ENCODE assay signal across 25 mouse cellular contexts in genomic region chr1:161046972-161047371, GRCm38 (mm10). TPM values are rescaled to one million over a fixed set of nuclear protein-coding genes. Genes with fewer than 3 reads are reported as not detected.
DNase-seq lines count a peak whose midpoint lies in the region; ATAC-seq lines count a peak whose summit lies in the region.
"Had no signal": no experiment of that assay in that cellular context is flagged by ENCODE, and none has a peak within 500 bp of the region (broad histone marks: within the 10 kb centered on the region; RNA-seq: fewer than 3 reads in every experiment).

No protein-coding gene starts in this region.

- no peaks in the 10 kb centered on the region for H3K4me1 ChIP-seq in heart, embryonic 12.5 days (replicated peaks)
- H3K4me1 ChIP-seq in heart, embryonic 16.5 days (ENCODE audit: control insufficient read depth, insufficient read depth, low read length): no peaks in the 10 kb centered on the region
- no peaks in the 10 kb centered on the region for H3K4me1 ChIP-seq in midbrain, embryonic 11.5 days (ENCODE audit: control insufficient read depth, insufficient read depth, low read length)
- H3K4me1 ChIP-seq in midbrain, embryonic 14.5 days (ENCODE audit: control insufficient read depth, insufficient read depth, low read length): no peaks in the 10 kb centered on the region
- H3K4me1 ChIP-seq: embryonic facial prominence, embryonic 12.5 days; embryonic facial prominence, embryonic 15.5 days had no signal

- H3K36me3 ChIP-seq in heart, embryonic 12.5 days: peaks cover 49% of the 10 kb centered on the region
- peaks cover 14% of the 10 kb centered on the region for H3K36me3 ChIP-seq in heart, embryonic 16.5 days (ENCODE audit: control insufficient read depth, insufficient read depth)
- H3K36me3 ChIP-seq in midbrain, embryonic 11.5 days (ENCODE audit: control insufficient read depth, insufficient read depth, low read length): peaks cover 4% of the 10 kb centered on the region
- H3K36me3 ChIP-seq in midbrain, embryonic 14.5 days (ENCODE audit: control insufficient read depth, insufficient read depth, low read length): peaks cover 68% of the 10 kb centered on the region

- peak overlapping the region; percentile 47; the same call in 1 of the 2 replicates for H3K27ac ChIP-seq in heart, embryonic 12.5 days (ENCODE audit: poor library complexity, severe bottlenecking)
- H3K27ac ChIP-seq in heart, embryonic 16.5 days (ENCODE audit: low read length): peak overlapping the region; percentile 16; the same call in 1 of the 2 replicates
- H3K27ac ChIP-seq in midbrain, embryonic 11.5 days (ENCODE audit: low read depth, low read length): no peak overlapping the region
- no peak overlapping the region for H3K27ac ChIP-seq in midbrain, embryonic 14.5 days (replicated peaks; ENCODE audit: low read depth, low read length)
- H3K27ac ChIP-seq: embryonic facial prominence, embryonic 12.5 days; embryonic facial prominence, embryonic 15.5 days; gastrocnemius, adult 2 months; hindbrain, embryonic 14.5 days; hindbrain, postnatal 0 days had no signal

- no peak overlapping the region for H3K4me3 ChIP-seq in heart, embryonic 12.5 days
- no peak overlapping the region for H3K4me3 ChIP-seq in heart, embryonic 16.5 days (ENCODE audit: low read length)
- no peak overlapping the region for H3K4me3 ChIP-seq in midbrain, embryonic 11.5 days (ENCODE audit: low read depth, low read length)
- H3K4me3 ChIP-seq in midbrain, embryonic 14.5 days (replicated peaks; ENCODE audit: low read depth, low read length): no peak overlapping the region
- H3K4me3 ChIP-seq: embryonic facial prominence, embryonic 12.5 days; embryonic facial prominence, embryonic 15.5 days; gastrocnemius, adult 2 months had no signal

- H3K27me3 ChIP-seq in heart, embryonic 12.5 days (replicated peaks): no peaks in the 10 kb centered on the region
- H3K27me3 ChIP-seq in heart, embryonic 16.5 days (ENCODE audit: control insufficient read depth, insufficient read depth, low read length): no peaks in the 10 kb centered on the region
- H3K27me3 ChIP-seq in midbrain, embryonic 11.5 days (ENCODE audit: control insufficient read depth, insufficient read depth, low read length): no peaks in the 10 kb centered on the region
- no peaks in the 10 kb centered on the region for H3K27me3 ChIP-seq in midbrain, embryonic 14.5 days (ENCODE audit: control insufficient read depth, insufficient read depth, low read length)
- H3K27me3 ChIP-seq: embryonic facial prominence, embryonic 12.5 days; embryonic facial prominence, embryonic 15.5 days had no signal

- H3K9ac ChIP-seq in heart, embryonic 12.5 days: no peak overlapping the region
- H3K9ac ChIP-seq in heart, embryonic 16.5 days (ENCODE audit: low read length): no peak overlapping the region
- no peak overlapping the region for H3K9ac ChIP-seq in midbrain, embryonic 11.5 days (ENCODE audit: low read length)
- no peak overlapping the region for H3K9ac ChIP-seq in midbrain, embryonic 14.5 days (replicated peaks; ENCODE audit: low read length)
- H3K9ac ChIP-seq: embryonic facial prominence, embryonic 12.5 days; embryonic facial prominence, embryonic 15.5 days; forebrain, postnatal 0 days; hindbrain, embryonic 14.5 days had no signal

- no peak for DNase-seq in heart, adult 9 months (ENCODE audit: low spot score in 2 of 2)
- no peak for DNase-seq in heart, postnatal 10 days
- DNase-seq in midbrain, embryonic 11.5 days (ENCODE audit: low spot score, missing footprints): peak; percentile 47
- DNase-seq in midbrain, embryonic 14.5 days: no peak
- DNase-seq: adrenal gland, adult 2 months; adrenal gland, postnatal 14 days; cerebellum, adult 11 months; cerebellum, adult 2 months; cerebellum, adult 9-11 months; cerebellum, postnatal 25 days; forebrain, postnatal 0 days; gastrocnemius, adult 2 months; gastrocnemius, postnatal 14 days; heart, postnatal 36 days; kidney, adult 18-20 months had no signal

- no peak overlapping the region for H3K4me2 ChIP-seq in heart, embryonic 12.5 days
- no peak overlapping the region for H3K4me2 ChIP-seq in heart, embryonic 16.5 days (ENCODE audit: low read depth, low read length)
- no peak overlapping the region for H3K4me2 ChIP-seq in midbrain, embryonic 11.5 days
- no peak overlapping the region for H3K4me2 ChIP-seq in midbrain, embryonic 14.5 days (ENCODE audit: low read length)
- H3K4me2 ChIP-seq: embryonic facial prominence, embryonic 12.5 days; embryonic facial prominence, embryonic 15.5 days; hindbrain, embryonic 14.5 days had no signal

- WGBS in heart, embryonic 12.5 days: 69% methylated on average over 3 of the region's 3 CpGs
- WGBS in heart, embryonic 16.5 days: 74% methylated on average over 3 of the region's 3 CpGs
- WGBS in midbrain, embryonic 11.5 days: 83% methylated on average over 3 of the region's 3 CpGs
- WGBS in midbrain, embryonic 14.5 days: 91% methylated on average over 3 of the region's 3 CpGs

- intact Hi-C loops in heart, postnatal 10 days (cut with DNase I): no loop called here

- peak; percentile 53 for ATAC-seq in heart, embryonic 12.5 days (ENCODE audit: insufficient number of reproducible peaks, low FRiP score)
- 0 out of 2 replicates have a peak, but pooled peaks have one; percentile 37 for ATAC-seq in heart, embryonic 16.5 days (replicated peaks; ENCODE audit: extremely low read depth, insufficient read depth, low FRiP score)
- ATAC-seq in midbrain, embryonic 11.5 days (ENCODE audit: low FRiP score): no peak
- no peak for ATAC-seq in midbrain, embryonic 14.5 days (ENCODE audit: low FRiP score, low TSS enrichment)
- ATAC-seq: CD4-positive, CD25-positive, alpha-beta regulatory T cell, adult 4 months; forebrain, embryonic 14.5 days; forebrain, postnatal 0 days; hindbrain, postnatal 0 days; inflammation-experienced regulatory T-cells, adult 6 months; intestine, embryonic 16.5 days had no signal

- no peaks in the 10 kb centered on the region for H3K9me3 ChIP-seq in heart, embryonic 12.5 days (replicated peaks)
- H3K9me3 ChIP-seq in heart, embryonic 16.5 days (replicated peaks; ENCODE audit: control insufficient read depth, low read length): no peaks in the 10 kb centered on the region
- no peaks in the 10 kb centered on the region for H3K9me3 ChIP-seq in midbrain, embryonic 11.5 days (ENCODE audit: control insufficient read depth, low read length)
- H3K9me3 ChIP-seq in midbrain, embryonic 14.5 days (ENCODE audit: control insufficient read depth, low read length): no peaks in the 10 kb centered on the region
- H3K9me3 ChIP-seq: embryonic facial prominence, embryonic 12.5 days; embryonic facial prominence, embryonic 15.5 days had no signal

RNA-seq across cellular contexts. Expression of gene Zbtb37, which starts 12.3 kb away (rescaled TPM):
- 7.8 and 8.1 TPM in 2 replicates for polyA plus RNA-seq in heart, embryonic 12.5 days (2016; fragmentation: Nextera tagmentation; extraction: Ambion mirVana)
- 6.5 and 7.9 TPM in 2 replicates for polyA plus RNA-seq in heart, embryonic 16.5 days (2015; fragmentation: Nextera tagmentation; extraction: Ambion mirVana)
- total RNA-seq in heart, postnatal 10 days (2021): 10 to 100 TPM; 14.5 to 17.7 TPM
- polyA plus RNA-seq in midbrain, embryonic 11.5 days (2014; fragmentation: Nextera tagmentation; extraction: Ambion mirVana): 10.7 and 15.0 TPM in 2 replicates
- 18.4 and 23.7 TPM in 2 replicates for polyA plus RNA-seq in midbrain, embryonic 14.5 days (2014; fragmentation: Nextera tagmentation; extraction: Ambion mirVana)

RNA-seq across cellular contexts. Expression of gene Dars2, which starts 23.5 kb away (rescaled TPM):
- 35.2 and 38.4 TPM in 2 replicates for polyA plus RNA-seq in heart, embryonic 12.5 days (2016; fragmentation: Nextera tagmentation; extraction: Ambion mirVana)
- 29.3 and 30.9 TPM in 2 replicates for polyA plus RNA-seq in heart, embryonic 16.5 days (2015; fragmentation: Nextera tagmentation; extraction: Ambion mirVana)
- 10 to 100 TPM; 16.7 to 19.2 TPM for total RNA-seq in heart, postnatal 10 days (2021)
- polyA plus RNA-seq in midbrain, embryonic 11.5 days (2014; fragmentation: Nextera tagmentation; extraction: Ambion mirVana): 56.3 and 58.7 TPM in 2 replicates
- polyA plus RNA-seq in midbrain, embryonic 14.5 days (2014; fragmentation: Nextera tagmentation; extraction: Ambion mirVana): 21.1 and 29.5 TPM in 2 replicates

RNA-seq across cellular contexts. Expression of gene Cenpl, which starts 23.5 kb away (rescaled TPM):
- polyA plus RNA-seq in heart, embryonic 12.5 days (2016; fragmentation: Nextera tagmentation; extraction: Ambion mirVana): 17.0 and 17.8 TPM in 2 replicates
- 21.0 and 22.9 TPM in 2 replicates for polyA plus RNA-seq in heart, embryonic 16.5 days (2015; fragmentation: Nextera tagmentation; extraction: Ambion mirVana)
- 1 to 10 TPM; 3.7 to 4.2 TPM for total RNA-seq in heart, postnatal 10 days (2021)
- 41.6 and 45.8 TPM in 2 replicates for polyA plus RNA-seq in midbrain, embryonic 11.5 days (2014; fragmentation: Nextera tagmentation; extraction: Ambion mirVana)
- 9.6 and 12.5 TPM in 2 replicates for polyA plus RNA-seq in midbrain, embryonic 14.5 days (2014; fragmentation: Nextera tagmentation; extraction: Ambion mirVana)

Comparison
In these comparisons a context has a peak if more than half of its experiments do, and no peak if none do; other contexts are left out.
1. ATAC-seq: peak in heart, embryonic 12.5 days (single experiment) and heart, embryonic 16.5 days (single experiment); none in midbrain, embryonic 11.5 days (single experiment) and midbrain, embryonic 14.5 days (single experiment).
2. H3K27ac ChIP-seq: peak in heart, embryonic 12.5 days (single experiment) and heart, embryonic 16.5 days (single experiment); none in midbrain, embryonic 11.5 days (single experiment) and midbrain, embryonic 14.5 days (single experiment).